Mouse (Mus musculus) kidney, adult 2 months (tissue): ENCODE data around the gene Slc35g3.

Experiments used
- CTCF ChIP-seq: fragments of 200-500 bp; conservative IDR thresholded peaks from 2 replicates; pipeline ENCODE4 v1.5.1; 2011; ENCODE audit warnings: low read depth, mild to moderate bottlenecking, control low read depth, low read length, moderate library complexity, mixed read lengths; ENCODE audit not compliant: insufficient read depth, insufficient read length
- POLR2A ChIP-seq: fragments of 200-500 bp; IDR thresholded peaks from one replicate; pipeline ENCODE4 v1.6.1; 2011; ENCODE audit warnings: low read depth, low read length, control low read depth

GRCm38 (mm10) chr11:69757303-69758089, 4.3 kb downstream of the Slc35g3 start:
- TF ChIP-seq CTCF (no peak), POLR2A (no peak)
